Mouse (Mus musculus) small intestine, adult 2 months (tissue): Measurements from ENCODE around the gene Jade3.

Experiments
- CTCF ChIP-seq: fragments of 200-500 bp; IDR thresholded peaks from 2 replicates; pipeline ENCODE4 v1.5.1; 2012; ENCODE audit warnings: low read depth, mild to moderate bottlenecking, control low read depth, inconsistent platforms, low read length, moderate library complexity, mixed read lengths; ENCODE audit not compliant: insufficient replicate concordance, insufficient read length; ENCODE audit errors: extremely low read depth
- POLR2A ChIP-seq: fragments of 200-500 bp; IDR thresholded peaks from 2 replicates; pipeline ENCODE4 v1.6.1; 2012; ENCODE audit warnings: low read depth, mild to moderate bottlenecking, control low read depth, inconsistent platforms, low read length, moderate library complexity

DNA sequence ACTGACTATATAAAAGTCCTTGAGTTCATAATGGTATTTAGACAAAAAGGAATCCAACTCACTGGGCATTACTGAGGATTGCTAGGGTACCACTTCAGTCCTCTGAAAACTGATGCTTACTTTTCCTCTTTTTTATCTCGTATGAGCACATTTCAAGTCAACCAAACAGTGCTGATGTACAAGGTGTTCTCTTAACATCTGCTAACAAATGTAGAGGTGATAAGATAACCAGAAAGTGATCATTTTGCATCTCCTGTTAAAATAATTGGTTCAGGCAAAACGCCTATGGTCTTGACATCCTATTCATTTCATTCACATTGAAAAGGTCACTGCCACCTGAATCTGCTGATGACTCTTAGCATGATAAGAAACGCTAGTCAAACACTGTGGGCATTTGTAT is 32.5 kb upstream of the Jade3 start:
- TF ChIP-seq CTCF (no peak), POLR2A (no peak)
